Mouse (Mus musculus) small intestine, adult 2 months (tissue): ENCODE results near the gene Myh15. TPM values are rescaled to one million over a fixed set of nuclear protein-coding genes. Genes with fewer than 3 reads are reported as not detected.

ENCODE experiments used
- H3K27ac ChIP-seq: fragments of 200-500 bp; 2 replicates; pipeline ENCODE4 v1.5.1; 2012; ENCODE audit warnings: low read depth, low read length, control low read depth, inconsistent platforms; ENCODE audit not compliant: insufficient read depth
- H3K27me3 ChIP-seq: fragments of 200-500 bp; 2 replicates; pipeline ENCODE4 v1.6.1; 2012; ENCODE audit warnings: mild to moderate bottlenecking, moderate library complexity, low read length, inconsistent platforms; ENCODE audit not compliant: control insufficient read depth, insufficient read depth
- H3K36me3 ChIP-seq: fragments of 200-500 bp; 2 replicates; pipeline ENCODE4 v1.6.1; 2012; ENCODE audit warnings: mild to moderate bottlenecking, low read length, control low read depth, inconsistent platforms; ENCODE audit not compliant: control insufficient read depth, insufficient read depth
- H3K4me1 ChIP-seq: fragments of 200-500 bp; 2 replicates; pipeline ENCODE4 v1.6.1; 2012; ENCODE audit warnings: low read length, inconsistent platforms, mixed read lengths; ENCODE audit not compliant: control insufficient read depth, insufficient read depth, insufficient read length
- H3K4me3 ChIP-seq: fragments of 200-500 bp; 2 replicates; pipeline ENCODE4 v1.5.1; 2012; ENCODE audit warnings: low read depth, mild to moderate bottlenecking, control low read depth, inconsistent platforms, low read length, moderate library complexity
- CTCF ChIP-seq: fragments of 200-500 bp; IDR thresholded peaks from 2 replicates; pipeline ENCODE4 v1.5.1; 2012; ENCODE audit warnings: low read depth, mild to moderate bottlenecking, control low read depth, inconsistent platforms, low read length, moderate library complexity, mixed read lengths; ENCODE audit not compliant: insufficient replicate concordance, insufficient read length; ENCODE audit errors: extremely low read depth
- POLR2A ChIP-seq: fragments of 200-500 bp; IDR thresholded peaks from 2 replicates; pipeline ENCODE4 v1.6.1; 2012; ENCODE audit warnings: low read depth, mild to moderate bottlenecking, control low read depth, inconsistent platforms, low read length, moderate library complexity
- WGBS: fragments of 180-500 bp; shearing (Covaris S2); methylation state at CpG from one replicate; pipeline ENCODE4 v1.1.7; 2018; 5-methylcytosine and 5-hydroxymethylcytosine counted together
- polyA plus RNA-seq: library from polyadenylated mRNA; depleted of rRNA; stranded (reverse); fragments of >200 nt; gene quantifications from 2 replicates; pipeline ENCODE4 v1.2.3, GENCODE M21; 2012

Myh15 gene
- polyA plus RNA-seq, 1 experiment = not detected

DNA sequence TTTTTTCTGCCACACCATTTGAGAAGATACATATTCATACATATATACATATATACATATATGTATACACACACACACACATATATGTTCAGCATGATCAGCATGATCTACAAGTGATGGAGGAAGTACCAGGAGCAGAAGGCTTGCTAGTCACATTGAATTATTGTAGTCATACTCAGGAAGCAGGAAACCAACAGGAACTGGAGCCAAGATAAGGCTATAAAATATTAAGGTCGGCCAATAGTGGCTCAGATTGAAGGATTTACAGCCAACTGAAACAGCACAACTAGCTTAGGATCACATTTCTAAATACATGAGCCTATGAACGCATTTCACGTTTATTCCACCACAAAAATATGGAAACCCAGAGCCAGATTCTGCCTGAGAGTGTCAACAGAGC is 14.0 kb downstream of the Myh15 start:
- Histone ChIP-seq H3K27ac (no peak overlapping the region), H3K4me1 (no peaks in the 10 kb centered on the region), H3K27me3 (no peaks in the 10 kb centered on the region), H3K4me3 (no peak overlapping the region), H3K36me3 (no peaks in the 10 kb centered on the region)
- TF ChIP-seq CTCF (no peak), POLR2A (no peak)
- WGBS = 64% methylated on average over 3 of the region's 3 CpGs

DNA sequence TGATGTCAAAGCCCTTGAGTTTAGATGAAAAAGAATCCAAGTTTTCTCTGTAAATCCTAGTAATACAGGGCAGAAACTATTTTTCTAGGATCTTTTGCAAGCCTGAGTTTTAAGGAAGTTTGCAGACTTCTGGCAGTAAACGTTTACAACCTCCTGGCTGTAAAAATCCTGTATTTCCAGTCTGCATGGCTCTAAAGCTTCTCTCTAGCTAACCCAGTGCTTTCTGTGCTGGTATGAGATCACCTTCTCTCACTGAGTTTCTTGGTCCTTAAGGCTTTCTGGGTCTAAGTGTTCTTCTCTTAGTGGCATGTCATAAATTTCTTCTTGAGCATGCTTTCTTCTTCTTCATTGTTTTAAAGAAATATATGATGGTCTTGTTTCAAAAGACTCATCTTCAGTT is 70.7 kb downstream of the Myh15 start:
- WGBS = 10% methylated on average over 1 of the region's 1 CpGs
- TF ChIP-seq POLR2A (no peak), CTCF (no peak)

DNA sequence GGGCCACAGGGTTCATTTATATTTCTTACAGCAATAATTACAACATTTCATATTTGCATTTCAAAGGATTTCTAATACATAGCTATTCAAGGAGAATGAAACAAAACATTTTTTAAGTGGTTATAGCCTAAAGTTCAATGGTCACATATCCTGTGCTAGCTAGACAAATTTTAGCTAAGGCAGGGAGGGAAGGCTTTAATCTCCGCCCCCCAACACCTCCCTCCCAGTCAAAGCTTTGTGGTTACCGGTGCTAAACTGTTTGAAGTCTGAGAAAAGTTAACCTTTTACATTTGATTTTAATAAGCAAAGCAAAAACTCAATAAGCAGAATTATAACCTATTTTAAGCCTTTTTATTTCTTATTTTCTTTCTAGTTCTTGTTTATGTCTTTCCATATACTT is 98.9 kb downstream of the Myh15 start:
- Histone ChIP-seq H3K27me3 (no peaks in the 10 kb centered on the region), H3K27ac (no peak overlapping the region), H3K4me1 (no peaks in the 10 kb centered on the region), H3K4me3 (no peak overlapping the region), H3K36me3 (no peaks in the 10 kb centered on the region)
- TF ChIP-seq POLR2A = no peak
- no peak for TF ChIP-seq CTCF
- 65% methylated on average over 2 of the region's 2 CpGs for WGBS

More for the DNA sequence above, 70.7 kb downstream of the Myh15 start:
- H3K27ac ChIP-seq = no peak overlapping the region
- H3K4me3 ChIP-seq = no peak overlapping the region
- no peaks in the 10 kb centered on the region for H3K36me3 ChIP-seq
- H3K4me1 ChIP-seq = no peaks in the 10 kb centered on the region
- no peaks in the 10 kb centered on the region for H3K27me3 ChIP-seq

DNA sequence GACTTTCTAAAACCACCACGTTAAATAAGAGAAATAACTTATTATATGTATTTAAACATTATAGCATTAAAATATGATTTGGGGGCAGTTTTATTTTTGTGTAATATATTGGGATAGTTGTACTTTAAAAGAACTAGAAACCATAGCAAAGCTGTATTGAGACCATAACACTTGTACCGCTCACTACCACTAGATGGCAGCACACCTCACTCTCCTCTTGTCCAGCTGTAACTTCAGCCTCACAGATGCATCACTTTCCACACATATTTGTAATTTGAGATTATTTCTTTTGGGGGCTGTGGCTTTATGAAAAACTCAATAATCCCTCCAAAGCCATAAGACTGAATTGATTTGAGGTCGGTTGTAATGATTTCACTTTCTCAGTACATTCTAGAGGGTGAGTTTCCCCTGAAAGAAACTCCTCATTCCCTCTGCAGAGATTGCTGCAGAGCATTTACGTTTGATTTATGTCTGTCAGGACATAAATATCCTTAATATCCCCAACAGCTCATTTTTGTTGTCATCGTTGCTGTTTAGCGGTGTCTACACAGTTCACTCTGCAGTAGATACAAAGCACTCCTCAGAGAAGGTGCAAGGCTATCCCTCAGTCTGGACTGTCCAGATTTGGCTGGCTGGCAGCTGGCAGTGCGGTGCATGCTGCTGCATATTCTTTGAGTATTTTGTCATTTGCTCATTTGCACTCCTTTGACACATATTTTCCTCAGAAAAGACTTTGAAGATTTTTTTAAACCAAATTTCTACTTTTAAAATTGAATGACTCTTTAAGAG is 107.3 kb downstream of the Myh15 start:
- Histone ChIP-seq H3K4me3 (no peak overlapping the region), H3K27me3 (no peaks in the 10 kb centered on the region), H3K27ac (no peak overlapping the region), H3K4me1 (no peaks in the 10 kb centered on the region), H3K36me3 (no peaks in the 10 kb centered on the region)
- WGBS = 35% methylated on average over 7 of the region's 7 CpGs
- no peak for TF ChIP-seq CTCF
- no peak for TF ChIP-seq POLR2A

DNA sequence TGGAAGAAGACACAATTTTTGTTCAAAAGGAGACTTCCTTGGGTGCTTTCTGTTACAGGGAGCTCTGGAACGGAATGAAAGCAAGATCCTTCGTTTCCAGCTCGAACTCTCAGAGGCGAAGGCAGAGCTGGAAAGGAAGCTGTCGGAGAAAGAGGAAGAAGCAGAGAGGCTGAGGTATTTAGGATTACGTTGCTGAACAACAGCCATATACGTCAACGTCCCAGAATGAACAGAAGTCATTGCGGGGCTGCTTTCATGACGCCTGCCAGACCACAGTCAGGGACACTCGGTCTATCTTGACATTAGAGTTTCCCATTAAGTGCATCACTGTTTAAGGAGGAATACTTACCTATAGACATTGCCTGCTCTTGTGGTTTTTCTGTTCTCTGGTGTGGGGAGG is 108.4 kb downstream of the Myh15 start:
- no peak for TF ChIP-seq CTCF
- TF ChIP-seq POLR2A = no peak
- 73% methylated on average over 11 of the region's 11 CpGs for WGBS

DNA sequence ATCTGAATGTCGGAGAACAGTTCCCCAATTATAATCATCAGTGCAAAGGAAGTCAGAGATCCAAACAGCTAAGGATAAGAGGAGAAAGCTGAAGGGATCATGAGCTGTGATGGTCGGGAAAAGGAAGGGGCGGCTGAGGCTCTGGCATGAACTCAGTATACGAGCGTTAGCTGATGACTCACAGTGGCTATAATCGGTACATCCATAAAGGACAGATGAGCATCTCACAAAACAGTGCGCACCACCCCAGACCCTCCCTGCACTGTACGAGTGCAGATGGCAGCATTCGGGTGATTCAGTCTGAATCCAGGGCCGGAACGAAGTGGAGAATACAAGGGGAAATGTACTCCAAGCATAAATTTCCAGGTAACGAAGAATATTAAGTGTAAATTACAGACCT is 110.0 kb downstream of the Myh15 start:
- WGBS = 75% methylated on average over 12 of the region's 12 CpGs
- TF ChIP-seq CTCF = no peak
- TF ChIP-seq POLR2A = no peak
- Histone ChIP-seq H3K27me3 (no peaks in the 10 kb centered on the region), H3K4me3 (no peak overlapping the region), H3K4me1 (no peaks in the 10 kb centered on the region), H3K27ac (no peak overlapping the region), H3K36me3 (no peaks in the 10 kb centered on the region)

More for the DNA sequence above, 108.4 kb downstream of the Myh15 start:
- no peaks in the 10 kb centered on the region for H3K27me3 ChIP-seq
- no peaks in the 10 kb centered on the region for H3K4me1 ChIP-seq
- H3K36me3 ChIP-seq = no peaks in the 10 kb centered on the region
- H3K4me3 ChIP-seq = no peak overlapping the region
- H3K27ac ChIP-seq = no peak overlapping the region

DNA sequence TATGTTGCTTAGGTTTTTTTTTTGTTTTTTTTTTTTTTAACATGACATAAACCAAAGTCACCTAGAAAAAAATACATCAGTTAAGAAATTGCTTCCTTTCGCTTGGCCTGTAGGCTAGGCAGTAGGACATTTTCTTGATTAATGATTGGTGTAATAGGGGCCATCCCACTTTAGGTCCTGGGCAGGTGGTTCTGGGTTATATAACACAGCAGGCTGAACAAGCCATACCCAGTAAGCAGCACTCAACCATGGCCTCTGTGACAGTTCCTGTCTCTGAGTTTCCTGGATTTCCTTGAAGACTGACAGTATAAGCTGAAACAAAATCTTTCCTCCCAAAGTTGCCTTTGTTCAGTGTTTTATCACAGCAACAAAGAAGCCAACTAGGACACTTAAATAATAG is 117.8 kb downstream of the Myh15 start:
- H3K4me3 ChIP-seq = no peak overlapping the region
- no peak overlapping the region for H3K27ac ChIP-seq
- H3K36me3 ChIP-seq = no peaks in the 10 kb centered on the region
- no peak for TF ChIP-seq POLR2A
- no peak for TF ChIP-seq CTCF
- H3K4me1 ChIP-seq = no peaks in the 10 kb centered on the region
- WGBS = 79% methylated on average over 1 of the region's 1 CpGs
- no peaks in the 10 kb centered on the region for H3K27me3 ChIP-seq

DNA sequence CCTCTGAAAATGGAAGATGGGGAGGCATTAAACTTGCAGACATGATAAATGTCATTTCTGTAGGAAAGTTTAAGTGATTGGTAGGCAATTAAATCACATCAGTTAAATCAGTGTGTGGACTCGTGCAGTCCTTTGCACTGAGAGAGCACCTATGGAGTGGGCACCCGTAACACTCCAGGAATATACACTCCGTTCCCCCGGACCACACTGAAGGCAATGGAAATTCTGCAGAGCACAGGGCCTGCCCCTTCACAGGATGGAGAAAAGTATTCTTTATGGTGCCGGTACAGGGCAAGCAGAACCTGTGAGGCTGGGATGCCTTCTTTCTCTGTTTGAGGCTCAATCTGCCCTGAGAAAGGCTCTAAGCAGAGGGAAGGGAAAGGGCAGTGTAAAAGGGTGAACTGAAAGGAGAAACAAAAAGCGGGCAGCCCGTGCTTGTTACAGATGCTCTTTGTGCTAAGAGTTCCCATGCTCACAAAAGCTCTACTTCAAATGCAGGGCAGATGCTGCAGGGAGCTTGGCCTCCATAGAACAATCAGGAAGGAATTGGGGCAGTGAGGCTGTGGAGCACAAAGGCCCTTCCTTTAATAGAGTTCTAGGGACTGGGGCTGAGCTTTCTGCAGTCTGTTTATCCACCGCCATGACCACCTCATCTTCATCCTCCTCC is 118.6 kb downstream of the Myh15 start:
- no peaks in the 10 kb centered on the region for H3K27me3 ChIP-seq
- 87% methylated on average over 8 of the region's 8 CpGs for WGBS
- H3K36me3 ChIP-seq = no peaks in the 10 kb centered on the region

More for the DNA sequence above, 118.6 kb downstream of the Myh15 start:
- Histone ChIP-seq H3K27ac (no peak overlapping the region), H3K4me3 (no peak overlapping the region), H3K4me1 (no peaks in the 10 kb centered on the region)
- TF ChIP-seq CTCF = no peak
- no peak for TF ChIP-seq POLR2A
